Mouse (Mus musculus): Measurements from ENCODE around the gene Snx22. TPM values are rescaled to one million over a fixed set of nuclear protein-coding genes. Genes with fewer than 3 reads are reported as not detected.

The Snx22 gene
- total and polyA plus RNA-seq, 3 experiments: 0.43 to 10.1 TPM; not detected in 1

- peaks cover 8 to 9% of the 10 kb centered on the region in 2 experiments for H3K36me3 ChIP-seq (ENCODE audit: control insufficient read depth in 1 of 2, insufficient read depth in 2 of 2, low read length in 2 of 2)
- TF ChIP-seq POLR2AphosphoS5 (IDR thresholded peaks at IDR 0.05; ENCODE audit: borderline replicate concordance, low read depth, low read length) (no peak), POLR2AphosphoS2 (IDR thresholded peaks at IDR 0.05; ENCODE audit: low read length) (peak; percentile 62; the same call in 1 of the 2 replicates), ZMIZ1 (IDR thresholded peaks at IDR 0.05; ENCODE audit: low read depth, low read length) (peak; percentile 80), CHD2 (IDR thresholded peaks at IDR 0.05; ENCODE audit: low read length) (peak; percentile 40), POLR2A (IDR thresholded peaks at IDR 0.05; ENCODE audit: control insufficient read depth in 1 of 2, insufficient read depth in 1 of 2, low read depth in 1 of 2, low read length in 2 of 2, poor library complexity in 1 of 2) (peak; percentile 83 to 93; a peak in 3 of 4 replicates), USF1 (IDR thresholded peaks at IDR 0.05; ENCODE audit: low read depth, low read length) (peak; percentile 57), ETS1 (IDR thresholded peaks at IDR 0.05; ENCODE audit: low read depth, low read length) (peak; percentile 46; the same call in 1 of the 2 replicates), KAT2A (conservative IDR thresholded peaks at IDR 0.05; ENCODE audit: low read depth, low read length) (peak; percentile 64), E2F4 (IDR thresholded peaks at IDR 0.05; ENCODE audit: borderline replicate concordance, low read depth, low read length) (peak; percentile 40; the same call in 1 of the 2 replicates), MEF2A (IDR thresholded peaks at IDR 0.05; ENCODE audit: extremely low read depth, insufficient replicate concordance, low read depth, low read length, poor library complexity, severe bottlenecking) (no peak), HCFC1 (IDR thresholded peaks at IDR 0.05; ENCODE audit: low read depth, low read length) (peak; percentile 93), BHLHE40 (IDR thresholded peaks at IDR 0.05; ENCODE audit: borderline replicate concordance, low read depth, low read length) (peak; percentile 19; the same call in 1 of the 2 replicates), CTCF (IDR thresholded peaks at IDR 0.05 in 2 of 3, conservative IDR thresholded peaks at IDR 0.05 in 1 of 3; ENCODE audit: control insufficient read depth in 1 of 3, insufficient read depth in 1 of 3, low read depth in 2 of 3, low read length in 3 of 3, poor library complexity in 1 of 3, severe bottlenecking in 1 of 3) (no peak), NELFE (IDR thresholded peaks at IDR 0.05; ENCODE audit: low read depth, low read length) (peak; percentile 93), GABPA (IDR thresholded peaks at IDR 0.05; ENCODE audit: low read depth, low read length) (no peak), MAX (IDR thresholded peaks at IDR 0.05; ENCODE audit: low read length) (peak; percentile 90), ELF1 (IDR thresholded peaks at IDR 0.05; ENCODE audit: low read depth, low read length) (peak; percentile 60; the same call in 1 of the 2 replicates), MYB (IDR thresholded peaks at IDR 0.05; ENCODE audit: low read depth, low read length) (no peak), NRF1 (IDR thresholded peaks at IDR 0.05; ENCODE audit: insufficient read depth, low read depth, low read length, poor library complexity, severe bottlenecking) (peak; percentile 76), EP300 (IDR thresholded peaks at IDR 0.05; ENCODE audit: low read depth in 1 of 2, low read length in 2 of 2) (peak in 1 of 2 experiments; percentile 48; a peak in 1 of 4 replicates), MAZ (IDR thresholded peaks at IDR 0.05; ENCODE audit: low read depth, low read length) (no peak), UBTF (IDR thresholded peaks at IDR 0.05; ENCODE audit: borderline replicate concordance, insufficient read depth, low read depth, low read length) (0 out of 2 replicates have a peak, but pooled peaks have one; percentile 37), MAFK (IDR thresholded peaks at IDR 0.05; ENCODE audit: borderline replicate concordance, low read depth, low read length) (no peak), TCF12 (IDR thresholded peaks at IDR 0.05; ENCODE audit: low read depth, low read length) (no peak; the same call in none of the 2 replicates), SIN3A (IDR thresholded peaks at IDR 0.05; ENCODE audit: low read length) (peak; percentile 85), CHD1 (IDR thresholded peaks at IDR 0.05; ENCODE audit: low read depth, low read length) (peak; percentile 92), TBP (IDR thresholded peaks at IDR 0.05; ENCODE audit: low read depth, low read length) (peak; percentile 77), MXI1 (IDR thresholded peaks at IDR 0.05; ENCODE audit: low read depth, low read length) (peak; percentile 95), USF2 (IDR thresholded peaks at IDR 0.05; ENCODE audit: borderline replicate concordance in 1 of 2, insufficient read depth in 1 of 2, low read depth in 1 of 2, low read length in 2 of 2) (no peak), MYC (IDR thresholded peaks at IDR 0.05; ENCODE audit: low read depth, low read length) (peak; percentile 81; the same call in 1 of the 2 replicates)
- peak within 1 kb of the TSS; percentile 58 for H3K27ac ChIP-seq (ENCODE audit: control insufficient read depth, low read depth, low read length)
- H3K79me2 ChIP-seq (ENCODE audit: control insufficient read depth, insufficient read depth, low read length, poor library complexity): peaks cover 14% of the 10 kb centered on the region
- H3K9ac ChIP-seq (ENCODE audit: control insufficient read depth, low read depth, low read length, poor library complexity, severe bottlenecking): peak within 1 kb of the TSS; percentile 90
- peak within 1 kb of the TSS; percentile 91 to 97 for H3K4me3 ChIP-seq (ENCODE audit: control insufficient read depth in 1 of 2, insufficient read depth in 1 of 2, low read depth in 2 of 2, low read length in 2 of 2)
- no peaks in the 10 kb centered on the region for H3K27me3 ChIP-seq (ENCODE audit: control insufficient read depth in 1 of 2, insufficient read depth in 2 of 2, low read length in 2 of 2)
- DNase-seq (ENCODE audit: low read depth, low spot score): peak; percentile 98
- peaks cover 3 to 7% of the 10 kb centered on the region in 2 experiments; a peak in 3 of 4 replicates for H3K4me1 ChIP-seq (ENCODE audit: control insufficient read depth in 1 of 2, insufficient read depth in 2 of 2, low read length in 2 of 2)
- H3K9me3 ChIP-seq (replicated peaks; ENCODE audit: insufficient read depth, low read length): no peaks in the 10 kb centered on the region
These were observed 9.8 kb downstream of the Snx22 start, which contains the start of gene Ppib for GRCm38 (mm10) chr9:66059583-66060307. Gene Ppib, plus strand, starts transcription at chr9:66060222.

Measured in MEL (cell line).